Mouse (Mus musculus) olfactory bulb, adult 2 months (tissue): Measurements from ENCODE around the gene Nfe2l3.

Experiments used
- CTCF ChIP-seq: fragments of 200-500 bp; IDR thresholded peaks from 2 replicates; pipeline ENCODE4 v1.5.1; 2012; ENCODE audit warnings: low read depth, mild to moderate bottlenecking, low read length, moderate library complexity; ENCODE audit not compliant: insufficient read depth
- POLR2A ChIP-seq: fragments of 200-500 bp; IDR thresholded peaks from 2 replicates; pipeline ENCODE4 v1.6.1; 2012; ENCODE audit warnings: mild to moderate bottlenecking, low read depth, low read length, moderate library complexity; ENCODE audit not compliant: insufficient read depth

DNA sequence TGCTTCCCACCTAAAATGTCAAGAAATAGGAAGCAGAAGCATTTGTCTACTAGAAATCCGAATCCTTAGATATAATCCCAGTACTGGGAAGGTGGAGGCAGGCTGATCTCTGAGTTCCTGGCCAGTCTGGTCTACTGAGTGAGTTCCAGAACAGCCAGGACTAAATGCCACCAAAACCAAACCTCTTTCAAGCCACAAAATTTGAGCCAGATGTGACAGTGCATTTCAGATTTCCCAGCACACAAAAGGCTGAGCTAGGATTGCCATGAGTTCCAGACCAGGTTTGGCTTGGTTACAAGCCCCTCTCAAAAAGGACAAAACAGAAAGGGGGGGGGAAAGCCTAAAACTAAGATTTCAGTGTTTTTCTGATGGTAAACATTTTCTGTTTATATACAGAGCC, 23.7 kb downstream of the Nfe2l3 start:
- TF ChIP-seq CTCF (no peak), POLR2A (no peak)
